Mouse (Mus musculus) liver, embryonic 14.5 days (tissue): ENCODE data around the gene Il3ra. TPM values are rescaled to one million over a fixed set of nuclear protein-coding genes. Genes with fewer than 3 reads are reported as not detected.

Experiments
- ATAC-seq: fragments of 200-750 bp; cut with Nextera tagmentation; 2 replicates; pipeline ENCODE4 v1.8.0; 2017; ENCODE audit warnings: moderate number of reproducible peaks, mild to moderate bottlenecking, moderate library complexity; ENCODE audit not compliant: insufficient read depth
- DNase-seq, 3 experiments: peaks; one replicate each; pipeline ENCODE4 v3.0.0-alpha.2; 2012 to 2013; ENCODE audit warnings: low read depth in 3 of 3, low spot score in 3 of 3
- H3K27ac ChIP-seq: fragments of 300-500 bp; sonication (generic); 2 replicates; pipeline ENCODE4 v1.5.1; 2014; ENCODE audit warnings: moderate library complexity, mild to moderate bottlenecking, control low read depth, inconsistent platforms
- H3K27me3 ChIP-seq: fragments of 300-500 bp; sonication (generic); 2 replicates; pipeline ENCODE4 v1.6.1; 2014; ENCODE audit warnings: mild to moderate bottlenecking, low read length, moderate library complexity; ENCODE audit not compliant: control insufficient read depth, insufficient read depth
- H3K36me3 ChIP-seq: fragments of 300-500 bp; sonication (generic); replicated peaks from 2 replicates; pipeline ENCODE4 v1.6.1; 2014; ENCODE audit warnings: low read depth; ENCODE audit not compliant: control insufficient read depth, insufficient read depth
- H3K4me1 ChIP-seq, 2 experiments: fragments of 200-500 bp in 1 of 2; fragments of 300-500 bp in 1 of 2; sonication (generic) in 1 of 2; replicated peaks; 2 replicates each; pipeline ENCODE4 v1.6.1; 2012 to 2014; ENCODE audit warnings: antibody characterized with exemption in 1 of 2, inconsistent platforms in 1 of 2, low read length in 1 of 2; ENCODE audit not compliant: control insufficient read depth in 2 of 2, insufficient read depth in 2 of 2
- H3K4me2 ChIP-seq: fragments of 300-500 bp; sonication (generic); 2 replicates; pipeline ENCODE4 v1.6.1; 2014; ENCODE audit warnings: low read depth, mild to moderate bottlenecking, control low read depth, moderate library complexity
- H3K4me3 ChIP-seq, 2 experiments: fragments of 200-500 bp in 1 of 2; fragments of 300-500 bp in 1 of 2; sonication (generic) in 1 of 2; 2 replicates each; pipeline ENCODE4 v1.5.1; 2012 to 2014; ENCODE audit warnings: low read depth in 2 of 2, low read length in 2 of 2, mild to moderate bottlenecking in 2 of 2, control low read depth in 1 of 2, inconsistent platforms in 1 of 2, moderate library complexity in 1 of 2; ENCODE audit not compliant: insufficient read depth in 1 of 2
- H3K9ac ChIP-seq: fragments of 300-500 bp; sonication (generic); replicated peaks from 2 replicates; pipeline ENCODE4 v1.6.1; 2014; ENCODE audit warnings: mild to moderate bottlenecking, control low read depth, moderate library complexity
- H3K9me3 ChIP-seq: fragments of 300-500 bp; sonication (generic); 2 replicates; pipeline ENCODE4 v1.6.1; 2016; ENCODE audit warnings: low read length, mixed read lengths; ENCODE audit not compliant: control insufficient read depth
- CTCF ChIP-seq: IDR thresholded peaks from 2 replicates; pipeline ENCODE4 v1.5.1; 2016; ENCODE audit warnings: antibody characterized with exemption, low read depth, control low read depth
- EP300 ChIP-seq: IDR thresholded peaks from 2 replicates; pipeline ENCODE4 v1.6.1; 2016; ENCODE audit warnings: antibody characterized with exemption, low read depth
- WGBS: fragments of 180-500 bp; shearing (Covaris S2); extraction: QIAGEN DNeasy Blood & Tissue Kit; methylation state at CpG from one replicate; pipeline ENCODE4 v1.1.7; 2014; ENCODE audit not compliant: insufficient replicate concordance; 5-methylcytosine and 5-hydroxymethylcytosine counted together
- polyA plus RNA-seq, 2 experiments: library from polyadenylated mRNA; depleted of rRNA in 1 of 2; stranded (reverse) in 1 of 2; unstranded in 1 of 2; fragments of >200 nt; fragmentation: Nextera tagmentation in 1 of 2; extraction: Ambion mirVana in 1 of 2; gene quantifications; 2 replicates each; pipeline versions ENCODE4 v1.2.1 to v1.2.3; 2012 to 2014

Il3ra gene
- polyA plus RNA-seq, 2 experiments, result 1.7 to 6.1 TPM

- H3K36me3 ChIP-seq, result no peaks in the 10 kb centered on the region
- peaks cover 44% of the 10 kb centered on the region for H3K9me3 ChIP-seq
- ATAC-seq (no peak), DNase-seq (no peak)
- no peaks in the 10 kb centered on the region for H3K4me1 ChIP-seq
- no peak overlapping the region for H3K9ac ChIP-seq
- H3K4me2 ChIP-seq, result no peak overlapping the region
- H3K4me3 ChIP-seq, result no peak overlapping the region
- no peak overlapping the region for H3K27ac ChIP-seq
- no peaks in the 10 kb centered on the region for H3K27me3 ChIP-seq
- 68% methylated on average over 6 of the region's 6 CpGs for WGBS
- TF ChIP-seq CTCF (no peak), EP300 (no peak)
Observed at GRCm38 (mm10) chr14:14352606-14353005, 6.5 kb downstream of the Il3ra start.

DNA sequence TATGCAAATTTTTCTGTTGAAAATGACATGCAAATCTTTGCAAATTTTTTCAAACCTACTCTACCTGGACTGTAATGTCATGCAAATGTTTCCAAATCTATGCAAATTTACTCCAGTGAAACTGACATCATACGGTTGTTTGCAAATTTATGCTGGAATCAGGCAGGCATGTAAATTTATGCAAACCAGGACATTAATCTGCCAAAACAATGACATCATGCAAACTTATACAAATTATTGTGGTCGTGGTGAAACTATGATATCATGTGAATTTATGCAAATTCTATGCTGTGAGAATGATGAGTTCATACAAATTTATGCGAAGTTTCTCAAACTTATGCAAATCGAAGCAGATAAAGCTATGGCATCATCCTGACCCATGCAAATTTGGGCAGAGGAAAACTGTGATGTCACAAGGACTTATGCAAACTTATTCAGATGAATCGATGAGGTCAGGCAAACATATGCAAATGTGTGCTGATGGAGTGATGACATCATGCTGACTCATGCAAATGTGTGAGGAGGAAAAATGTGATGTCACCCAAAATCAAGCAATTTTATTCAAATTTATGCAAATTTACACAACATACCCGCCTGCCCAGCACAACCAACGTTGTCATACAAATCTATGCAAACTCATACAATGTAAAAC is 7.1 kb downstream of the Il3ra start:
- H3K27ac ChIP-seq, result no peak overlapping the region
- DNase-seq (no peak), ATAC-seq (no peak)
- H3K36me3 ChIP-seq, result no peaks in the 10 kb centered on the region
- 72% methylated on average over 7 of the region's 7 CpGs for WGBS
- no peak overlapping the region for H3K4me2 ChIP-seq
- H3K9me3 ChIP-seq, result peaks cover 44% of the 10 kb centered on the region
- no peaks in the 10 kb centered on the region for H3K4me1 ChIP-seq
- H3K4me3 ChIP-seq, result no peak overlapping the region
- no peaks in the 10 kb centered on the region for H3K27me3 ChIP-seq
- TF ChIP-seq EP300 (no peak), CTCF (no peak)
- H3K9ac ChIP-seq, result no peak overlapping the region

DNA sequence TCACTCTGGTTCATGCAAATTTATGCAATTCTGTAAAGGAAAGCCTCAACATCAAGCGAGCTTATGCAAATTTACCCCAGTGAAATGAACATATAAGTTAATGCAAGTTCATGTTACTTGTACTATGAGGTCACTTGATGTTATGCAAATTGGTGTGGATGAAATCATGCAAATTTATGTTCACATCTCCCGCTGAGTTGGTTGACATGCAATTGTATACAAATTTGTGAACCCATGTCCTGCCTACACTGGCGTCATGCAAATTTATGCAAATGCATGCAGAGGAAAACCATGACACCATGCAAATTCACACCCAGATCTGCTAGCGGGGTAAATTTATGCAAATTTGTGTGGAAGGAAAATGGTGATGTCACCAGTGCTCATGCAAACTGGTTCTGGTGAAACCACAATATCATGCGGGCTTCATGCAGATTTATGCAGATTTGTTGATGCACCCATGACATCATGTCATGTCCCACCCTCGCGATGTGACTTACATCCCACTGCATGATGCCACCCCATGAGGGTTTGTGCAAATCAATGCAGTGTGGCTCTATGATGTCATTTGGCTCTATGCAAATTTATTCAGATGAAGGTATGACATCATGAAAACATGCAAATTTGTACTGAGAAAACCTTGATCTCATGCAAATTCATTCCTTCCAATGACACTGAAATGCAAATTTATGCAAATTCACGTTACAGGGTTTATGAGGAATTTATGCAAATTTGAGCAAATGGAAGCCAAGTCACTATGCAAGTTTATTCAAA is 7.8 kb downstream of the Il3ra start:
- Histone ChIP-seq H3K9me3 (peaks cover 43% of the 10 kb centered on the region), H3K9ac (no peak overlapping the region), H3K27me3 (no peaks in the 10 kb centered on the region), H3K27ac (no peak overlapping the region), H3K4me3 (no peak overlapping the region), H3K36me3 (no peaks in the 10 kb centered on the region), H3K4me2 (no peak overlapping the region), H3K4me1 (no peaks in the 10 kb centered on the region)
- WGBS, result 80% methylated on average over 8 of the region's 8 CpGs
- ATAC-seq (no peak), DNase-seq (no peak)
- TF ChIP-seq EP300 (no peak), CTCF (no peak)

GRCm38 (mm10) chr14:14354511-14355359 is 8.7 kb downstream of the Il3ra start:
- no peak overlapping the region for H3K27ac ChIP-seq
- H3K36me3 ChIP-seq, result no peaks in the 10 kb centered on the region
- TF ChIP-seq CTCF, result no peak
- TF ChIP-seq EP300, result no peak
- no peak for DNase-seq
- 82% methylated on average over 13 of the region's 13 CpGs for WGBS
- ATAC-seq, result no peak
- H3K4me2 ChIP-seq, result no peak overlapping the region
- H3K9me3 ChIP-seq, result peaks cover 35% of the 10 kb centered on the region
- H3K4me1 ChIP-seq, result no peaks in the 10 kb centered on the region
- H3K4me3 ChIP-seq, result no peak overlapping the region
- no peak overlapping the region for H3K9ac ChIP-seq
- H3K27me3 ChIP-seq, result no peaks in the 10 kb centered on the region

- H3K36me3 ChIP-seq, result no peaks in the 10 kb centered on the region
- no peak for ATAC-seq
- DNase-seq, result no peak
Observed at GRCm38 (mm10) chr14:14355360-14355646, 9.2 kb downstream of the Il3ra start.

More at GRCm38 (mm10) chr14:14355360-14355646, 9.2 kb downstream of the Il3ra start:
- WGBS, result 64% methylated on average over 8 of the region's 8 CpGs
- Histone ChIP-seq H3K9me3 (peaks cover 29% of the 10 kb centered on the region), H3K4me3 (no peak overlapping the region), H3K4me1 (no peaks in the 10 kb centered on the region), H3K27me3 (no peaks in the 10 kb centered on the region), H3K9ac (no peak overlapping the region), H3K4me2 (no peak overlapping the region), H3K27ac (no peak overlapping the region)
- no peak for TF ChIP-seq CTCF
- no peak for TF ChIP-seq EP300
